Mouse (Mus musculus) C2C12 (cell line): ENCODE measurements around the gene 9130230L23Rik.

ENCODE experiments used
- CTCF ChIP-seq: IDR thresholded peaks from one replicate; pipeline ENCODE4 v1.5.1; 2011; ENCODE audit not compliant: control insufficient read depth, insufficient read depth, insufficient read length
- MAX ChIP-seq: IDR thresholded peaks from one replicate; pipeline ENCODE4 v1.6.1; 2011; ENCODE audit warnings: mild to moderate bottlenecking, control low read depth
- MYOD1 ChIP-seq: IDR thresholded peaks from one replicate; pipeline ENCODE4 v1.6.1; 2011; ENCODE audit warnings: low read depth; ENCODE audit not compliant: control insufficient read depth, insufficient read length

DNA sequence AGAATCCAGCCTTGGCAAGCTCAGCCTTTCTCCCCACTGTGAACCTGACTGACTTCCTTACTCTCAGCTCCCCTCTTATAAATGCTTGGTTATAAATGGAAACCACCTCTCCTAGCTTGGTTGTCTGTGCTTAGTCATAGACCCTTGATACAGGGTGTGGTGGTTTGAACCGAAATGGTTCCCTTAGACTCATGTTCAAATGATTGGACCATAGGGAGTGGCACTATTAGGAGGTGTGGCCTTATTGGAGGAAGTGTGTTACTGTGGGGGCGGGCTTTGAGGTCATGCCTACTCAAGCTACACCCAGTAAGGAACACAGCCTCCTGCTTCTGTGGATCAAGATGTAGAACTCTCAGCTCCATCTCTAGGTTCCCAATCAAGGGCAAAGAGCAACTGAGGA is 12.9 kb downstream of the 9130230L23Rik start:
- TF ChIP-seq CTCF (no peak), MAX (no peak), MYOD1 (no peak)
